Comparison of ENCODE assay signal across 12 mouse cellular contexts in genomic region chr9:27256454-27256853, GRCm38 (mm10). TPM values are rescaled to one million over a fixed set of nuclear protein-coding genes. Genes with fewer than 3 reads are reported as not detected.
DNase-seq lines count a peak whose midpoint lies in the region.
"Had no signal": no experiment of that assay in that cellular context is flagged by ENCODE, and none has a peak within 500 bp of the region (broad histone marks: within the 10 kb centered on the region; RNA-seq: fewer than 3 reads in every experiment).

No protein-coding gene starts in this region.

- WGBS in heart, embryonic 10.5 days: 56% methylated on average over 6 of the region's 6 CpGs

- H3K27me3 ChIP-seq in heart, embryonic 10.5 days (ENCODE audit: insufficient read depth, poor library complexity, severe bottlenecking): no peaks in the 10 kb centered on the region
- H3K27me3 ChIP-seq: embryonic facial prominence, embryonic 12.5 days; lung, embryonic 15.5 days had no signal

- no peak overlapping the region for H3K27ac ChIP-seq in heart, embryonic 10.5 days
- H3K27ac ChIP-seq: embryonic facial prominence, embryonic 12.5 days; lung, embryonic 15.5 days had no signal

- no peak overlapping the region for H3K4me3 ChIP-seq in heart, embryonic 10.5 days
- H3K4me3 ChIP-seq: embryonic facial prominence, embryonic 12.5 days; lung, embryonic 15.5 days had no signal

- H3K9me3 ChIP-seq in heart, embryonic 10.5 days: no peaks in the 10 kb centered on the region; the same call in 1 of the 2 replicates
- H3K9me3 ChIP-seq: embryonic facial prominence, embryonic 12.5 days; lung, embryonic 15.5 days had no signal

- intact Hi-C loops in heart, postnatal 10 days (cut with DNase I): no loop called here

- peak; percentile 66 for DNase-seq in heart, adult 18-20 months
- DNase-seq in heart, embryonic 10.5 days (ENCODE audit: low spot score): no peak
- DNase-seq in adrenal gland, postnatal 25 days: peak; percentile 90
- DNase-seq in cerebellum, postnatal 25 days: peak; percentile 78 to 84
- DNase-seq in heart, postnatal 10 days: peak; percentile 42 to 67
- DNase-seq in thymus, adult 18-20 months: no peak
- DNase-seq in right cerebral cortex, postnatal 10 days (ENCODE audit: low spot score in 2 of 2): no peak
- no peak for DNase-seq in spleen, adult 18-20 months
- DNase-seq: midbrain, embryonic 14.5 days had no signal

- no peaks in the 10 kb centered on the region for H3K4me1 ChIP-seq in heart, embryonic 10.5 days
- H3K4me1 ChIP-seq: embryonic facial prominence, embryonic 12.5 days; lung, embryonic 15.5 days had no signal

- H3K36me3 ChIP-seq in heart, embryonic 10.5 days: no peaks in the 10 kb centered on the region
- H3K36me3 ChIP-seq: embryonic facial prominence, embryonic 12.5 days; lung, embryonic 15.5 days had no signal

RNA-seq across cellular contexts. Expression of gene Igsf9b, which starts 42.5 kb away (rescaled TPM):
- total RNA-seq in heart, adult 18-20 months (2021): 1 to 10 TPM; 3.6 to 3.8 TPM
- 2.0 and 2.2 TPM in 2 replicates for polyA plus RNA-seq in heart, embryonic 10.5 days (2016; fragmentation: Nextera tagmentation; extraction: Ambion mirVana)
- total RNA-seq in adrenal gland, postnatal 25 days (2021): 6.7 TPM in 2 replicates
- 1 to 10 TPM; 8.8 to 9.3 TPM for total RNA-seq in heart, postnatal 10 days (2021)
- total RNA-seq: MEL had no signal

Comparison
In these comparisons a context has a peak if more than half of its experiments do, and no peak if none do; other contexts are left out.
1. DNase-seq: peak in heart, adult 18-20 months (2 of 2), adrenal gland, postnatal 25 days (single experiment), cerebellum, postnatal 25 days (2 of 2) and heart, postnatal 10 days (2 of 2); none in heart, embryonic 10.5 days (single experiment), thymus, adult 18-20 months (0 of 2), right cerebral cortex, postnatal 10 days (0 of 2) and spleen, adult 18-20 months (0 of 2).